17 mouse cellular contexts compared by ENCODE assay signal in the genomic region with DNA sequence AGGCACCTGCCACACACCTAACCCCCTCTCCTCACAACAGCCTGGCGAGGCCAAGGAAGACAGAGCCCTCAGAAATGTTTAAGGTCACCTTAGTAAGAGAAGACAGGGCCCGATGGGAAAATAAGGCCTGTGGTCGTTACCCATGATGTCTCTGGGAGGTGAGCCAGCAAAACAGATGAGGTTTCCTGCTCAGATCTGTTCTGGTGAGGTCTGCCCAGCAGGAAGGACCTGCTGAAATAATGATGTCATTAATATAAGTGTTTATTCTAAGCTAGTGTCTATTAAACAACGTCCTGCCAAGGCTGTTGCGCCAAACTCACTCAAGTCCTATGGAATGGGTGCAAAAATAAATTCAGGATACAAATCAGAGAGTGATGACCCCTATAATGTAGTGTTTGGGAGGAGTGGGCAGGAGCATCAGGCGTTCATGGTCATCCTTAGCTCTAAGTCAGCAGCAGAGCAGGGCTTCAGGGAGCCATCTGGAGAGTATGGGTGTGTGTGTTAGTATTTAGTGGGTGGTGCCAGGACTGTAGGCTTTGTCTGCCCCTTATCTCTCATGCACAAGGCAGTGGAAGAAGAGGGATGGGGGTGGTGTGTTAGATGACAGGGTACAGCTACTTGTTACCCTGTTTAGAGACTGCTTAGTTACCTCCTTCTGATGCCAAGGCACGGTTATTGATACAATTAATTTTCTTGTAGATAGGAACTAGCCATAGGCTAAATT. TPM values are rescaled to one million over a fixed set of nuclear protein-coding genes. Genes with fewer than 3 reads are reported as not detected.
DNase-seq lines count a peak whose midpoint lies in the region; ATAC-seq lines count a peak whose summit lies in the region.
"Had no signal": no experiment of that assay in that cellular context is flagged by ENCODE, and none has a peak within 500 bp of the region (broad histone marks: within the 10 kb centered on the region; RNA-seq: fewer than 3 reads in every experiment).

No protein-coding gene starts in this region.

- no peak overlapping the region for H3K4me2 ChIP-seq in heart, embryonic 16.5 days (ENCODE audit: low read depth, low read length)
- H3K4me2 ChIP-seq: embryonic facial prominence, embryonic 13.5 days; midbrain, embryonic 12.5 days had no signal

- DNase-seq in heart, postnatal 10 days = no peak
- peak; percentile 80 for DNase-seq in MEL-GATA-1-ER (ENCODE audit: extremely low read depth, low read depth)
- peak; percentile 72 for DNase-seq in lung, postnatal 36 days
- DNase-seq in thymus, postnatal 10 days (ENCODE audit: low spot score in 2 of 2) = no peak
- no peak for DNase-seq in left cerebral cortex, postnatal 4 days
- DNase-seq in adrenal gland, adult 2 months = no peak
- DNase-seq: cerebellum, adult 18-20 months; gastrocnemius, postnatal 36 days; kidney, adult 8-10 months; layer of hippocampus, postnatal 36 days; right cerebral cortex, postnatal 25 days; thymus, postnatal 25 days had no signal

- ATAC-seq in heart, embryonic 16.5 days (replicated peaks; ENCODE audit: extremely low read depth, insufficient read depth, low FRiP score) = 0 out of 2 replicates have a peak, but pooled peaks have one; percentile 29

- WGBS in heart, embryonic 16.5 days = 51% methylated on average over 7 of the region's 7 CpGs

- no peaks in the 10 kb centered on the region for H3K27me3 ChIP-seq in heart, embryonic 16.5 days (ENCODE audit: control insufficient read depth, insufficient read depth, low read length)
- H3K27me3 ChIP-seq in erythroblast, embryonic 14.5 days (ENCODE audit: control insufficient read depth) = no peaks in the 10 kb centered on the region
- H3K27me3 ChIP-seq: CH12.LX; embryonic facial prominence, embryonic 13.5 days; midbrain, embryonic 12.5 days had no signal

- H3K9me3 ChIP-seq in heart, embryonic 16.5 days (replicated peaks; ENCODE audit: control insufficient read depth, low read length) = no peaks in the 10 kb centered on the region
- no peaks in the 10 kb centered on the region for H3K9me3 ChIP-seq in erythroblast, embryonic 14.5 days (ENCODE audit: control insufficient read depth, low read length)
- H3K9me3 ChIP-seq: embryonic facial prominence, embryonic 13.5 days; midbrain, embryonic 12.5 days had no signal

- no peak overlapping the region for H3K27ac ChIP-seq in heart, embryonic 16.5 days (ENCODE audit: low read length)
- H3K27ac ChIP-seq: embryonic facial prominence, embryonic 13.5 days; midbrain, embryonic 12.5 days had no signal

- no peak overlapping the region for H3K4me3 ChIP-seq in heart, embryonic 16.5 days (ENCODE audit: low read length)
- peak overlapping the region; percentile 37 for H3K4me3 ChIP-seq in erythroblast, embryonic 14.5 days (replicated peaks)
- H3K4me3 ChIP-seq: embryonic facial prominence, embryonic 13.5 days; midbrain, embryonic 12.5 days had no signal

- peaks cover 22% of the 10 kb centered on the region for H3K4me1 ChIP-seq in heart, embryonic 16.5 days (ENCODE audit: control insufficient read depth, insufficient read depth, low read length)
- H3K4me1 ChIP-seq in erythroblast, embryonic 14.5 days (ENCODE audit: control insufficient read depth) = peaks cover 59% of the 10 kb centered on the region
- H3K4me1 ChIP-seq: midbrain, embryonic 12.5 days had no signal

- intact Hi-C loops in heart, postnatal 10 days (cut with DNase I) = no loop called here
- intact Hi-C loops in left cerebral cortex, postnatal 4 days (cut with DNase I) = no loop called here

- H3K36me3 ChIP-seq in heart, embryonic 16.5 days (ENCODE audit: control insufficient read depth, insufficient read depth) = no peaks in the 10 kb centered on the region
- peaks cover 3% of the 10 kb centered on the region for H3K36me3 ChIP-seq in erythroblast, embryonic 14.5 days (ENCODE audit: control insufficient read depth)
- H3K36me3 ChIP-seq: embryonic facial prominence, embryonic 13.5 days; midbrain, embryonic 12.5 days had no signal

- no peak overlapping the region for H3K9ac ChIP-seq in heart, embryonic 16.5 days (ENCODE audit: low read length)
- H3K9ac ChIP-seq: embryonic facial prominence, embryonic 13.5 days; midbrain, embryonic 12.5 days had no signal

RNA-seq across cellular contexts. Expression of a gene that starts 8.8 kb away (rescaled TPM):
- 17.5 and 19.9 TPM in 2 replicates for polyA plus RNA-seq in heart, embryonic 16.5 days (2015; fragmentation: Nextera tagmentation; extraction: Ambion mirVana)
- 10 to 100 TPM; 15.7 to 16.0 TPM for total RNA-seq in heart, postnatal 10 days (2021)
- 0.07 and 0.15 TPM in 2 replicates for polyA plus RNA-seq in erythroblast, embryonic 14.5 days (2012)
- 10 to 100 TPM; 10.1 to 10.6 TPM for total RNA-seq in left cerebral cortex, postnatal 4 days (2021)
- total RNA-seq in adrenal gland, adult 2 months (2021) = 10 to 100 TPM; 10.7 to 22.0 TPM
- 1.2 and 1.3 TPM in 2 replicates for polyA plus RNA-seq in adrenal gland, adult 2 months (2012; rRNA removed)

RNA-seq across cellular contexts. Expression of a gene that starts 31.3 kb away (rescaled TPM):
- polyA plus RNA-seq in heart, embryonic 16.5 days (2015; fragmentation: Nextera tagmentation; extraction: Ambion mirVana) = 3.2 and 3.8 TPM in 2 replicates
- total RNA-seq in heart, postnatal 10 days (2021) = 1 to 10 TPM; 6.5 TPM
- 0.03 TPM in 1 of 2 replicates, not detected in the other for polyA plus RNA-seq in erythroblast, embryonic 14.5 days (2012)
- total RNA-seq in left cerebral cortex, postnatal 4 days (2021) = 10 to 100 TPM; 11.5 TPM
- total RNA-seq in adrenal gland, adult 2 months (2021) = 10 to 100 TPM; 22.4 to 41.5 TPM
- polyA plus RNA-seq in adrenal gland, adult 2 months (2012; rRNA removed) = 52.3 and 58.9 TPM in 2 replicates

Comparison
In these comparisons a context has a peak if more than half of its experiments do, and no peak if none do; other contexts are left out.
1. DNase-seq: peak in MEL-GATA-1-ER (single experiment) and lung, postnatal 36 days (single experiment); none in heart, postnatal 10 days (0 of 2), thymus, postnatal 10 days (0 of 2), left cerebral cortex, postnatal 4 days (single experiment) and adrenal gland, adult 2 months (single experiment).